Mouse (Mus musculus): Measurements from ENCODE around the gene Ltf.

DNA sequence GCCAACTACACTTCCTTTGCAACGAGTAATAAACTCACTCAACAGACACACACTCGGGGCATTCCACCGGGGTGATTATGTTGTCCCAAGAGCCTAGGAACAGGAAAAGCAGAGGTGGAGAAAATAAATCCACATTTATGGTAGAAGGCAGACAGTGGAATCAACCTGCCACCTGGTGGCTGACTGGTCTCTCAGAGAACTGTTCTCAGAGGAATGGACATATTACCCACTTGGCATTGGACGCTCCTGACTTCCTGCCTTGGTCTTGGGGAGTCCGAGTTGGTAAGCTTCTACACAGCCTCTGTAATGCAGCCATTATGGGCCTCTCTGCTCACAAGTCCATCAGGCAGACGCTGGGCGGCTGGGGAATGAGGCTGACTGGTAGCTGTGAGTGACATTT, 53.1 kb downstream of the Ltf start:
- TF ChIP-seq POLR2A (IDR thresholded peaks at IDR 0.05; ENCODE audit: borderline replicate concordance, extremely low read depth, insufficient read depth, insufficient read length, poor library complexity, severe bottlenecking) (no peak), CTCF (IDR thresholded peaks at IDR 0.05; ENCODE audit: borderline replicate concordance, extremely low read depth, insufficient read depth, insufficient read length) (peak; percentile 45; the same call in 1 of the 2 replicates)

All from brain, embryonic 14.5 days (tissue).